Mouse (Mus musculus) embryonic stem cell, embryonic (primary cell): ENCODE measurements at regions not wholly inside any gene's neighbourhood (a gene's known extent, or its start where the extent isn't known, plus 50 kb on each side); places are given as distances from the start of the nearest gene placed in this dataset.

Source experiments
- CTCF ChIA-PET, 4 experiments: fragments of 300-600 bp in 2 of 4; fragments of 350-600 bp in 2 of 4; sonication (Branson Sonifier 250); formaldehyde crosslinking; loops; one replicate each; lab custom pipeline; 2022; ENCODE audit warnings: inconsistent platforms in 2 of 4; lab: Charles Lee
- POLR2A ChIA-PET, 4 experiments: fragments of 300-600 bp in 2 of 4; fragments of 350-600 bp in 2 of 4; sonication (Branson Sonifier 250); formaldehyde crosslinking; loops; one replicate each; lab custom pipeline; 2022; ENCODE audit warnings: antibody characterized with exemption in 4 of 4, inconsistent platforms in 1 of 4; lab: Charles Lee

- POLR2A ChIA-PET, result no interaction called here
- CTCF ChIA-PET, result no interaction called here
Measured at GRCm38 (mm10) chr12:13164791-13165190, 84.2 kb downstream of the Ddx1 start.

- POLR2A ChIA-PET, result interaction anchor here in 2 of 4 experiments (0.6 kb wide), 2 partner anchors 91 to 383 kb away, joined by 3 to 4 read pairs; no protein-coding TSS in a partner anchor
- CTCF ChIA-PET, result interaction anchor here in 1 of 4 experiments (0.5 kb wide), 1 partner anchor 507 kb away, joined by 5 read pairs; no protein-coding TSS in a partner anchor
Measured at GRCm38 (mm10) chr12:13161051-13161450, 88.0 kb downstream of the Ddx1 start.

- CTCF ChIA-PET, result interaction anchor here in 1 of 4 experiments (1.0 kb wide), 1 partner anchor 755 kb away, joined by 3 read pairs; no protein-coding TSS in a partner anchor
- POLR2A ChIA-PET, result no interaction called here
Measured at GRCm38 (mm10) chr12:13159346-13160055, 89.5 kb downstream of the Ddx1 start.

- POLR2A ChIA-PET, result no interaction called here
- CTCF ChIA-PET, result no interaction called here
Measured at GRCm38 (mm10) chr12:13157666-13158381, 91.2 kb downstream of the Ddx1 start.

- ChIA-PET POLR2A (no interaction called here), CTCF (no interaction called here)
Measured at GRCm38 (mm10) chr12:13157089-13157488, 91.9 kb downstream of the Ddx1 start.

- ChIA-PET POLR2A (interaction anchor here in 1 of 4 experiments (0.7 kb wide), 1 partner anchor 321 kb away, joined by 4 read pairs; no protein-coding TSS in a partner anchor), CTCF (no interaction called here)
Measured at GRCm38 (mm10) chr12:13150751-13151150, 98.3 kb downstream of the Ddx1 start.

- ChIA-PET POLR2A (no interaction called here), CTCF (no interaction called here)
Measured at GRCm38 (mm10) chr12:13147251-13147650, 101.8 kb downstream of the Ddx1 start.

GRCm38 (mm10) chr12:13145186-13146115 lies 103.6 kb downstream of the Ddx1 start:
- ChIA-PET CTCF (interaction anchor here in 1 of 4 experiments (1.3 kb wide), 1 partner anchor 522 kb away, joined by 3 read pairs; no protein-coding TSS in a partner anchor), POLR2A (no interaction called here)

GRCm38 (mm10) chr12:13144739-13145138 lies 104.3 kb downstream of the Ddx1 start:
- CTCF ChIA-PET, result interaction anchor here in 1 of 4 experiments (1.3 kb wide), 1 partner anchor 522 kb away, joined by 3 read pairs; no protein-coding TSS in a partner anchor
- POLR2A ChIA-PET, result no interaction called here

GRCm38 (mm10) chr12:13140636-13141035 lies 108.4 kb downstream of the Ddx1 start:
- ChIA-PET POLR2A (no interaction called here), CTCF (interaction anchor here in 1 of 4 experiments (0.7 kb wide), 1 partner anchor 706 kb away, joined by 10 read pairs; no protein-coding TSS in a partner anchor)

- CTCF ChIA-PET, result no interaction called here
- POLR2A ChIA-PET, result no interaction called here
Measured at GRCm38 (mm10) chr12:13139189-13139588, 109.8 kb downstream of the Ddx1 start.

- ChIA-PET POLR2A (interaction anchor here in 1 of 4 experiments (0.6 kb wide), 1 partner anchor 705 kb away, joined by 3 read pairs; no protein-coding TSS in a partner anchor), CTCF (interaction anchor here in 1 of 4 experiments (0.7 kb wide), 1 partner anchor 49 kb away, joined by 4 read pairs; no protein-coding TSS in a partner anchor)
Measured at GRCm38 (mm10) chr12:13134168-13134567, 114.8 kb downstream of the Ddx1 start.

- POLR2A ChIA-PET, result no interaction called here
- CTCF ChIA-PET, result interaction anchor here in 3 of 4 experiments (0.6 kb wide), 3 partner anchors 15 to 507 kb away, joined by 3 to 7 read pairs (median 4); no protein-coding TSS in a partner anchor
Measured at GRCm38 (mm10) chr12:13129677-13130082, 119.3 kb downstream of the Ddx1 start.

GRCm38 (mm10) chr12:13127407-13127806 lies 121.6 kb downstream of the Ddx1 start:
- ChIA-PET POLR2A (no interaction called here), CTCF (no interaction called here)

- ChIA-PET POLR2A (no interaction called here), CTCF (no interaction called here)
Measured at GRCm38 (mm10) chr12:13125054-13125453, 124.0 kb downstream of the Ddx1 start.

GRCm38 (mm10) chr12:13122282-13122681 lies 126.7 kb downstream of the Ddx1 start:
- ChIA-PET CTCF (interaction anchor here in 1 of 4 experiments (0.6 kb wide), 1 partner anchor 85 kb away, joined by 3 read pairs; no protein-coding TSS in a partner anchor), POLR2A (no interaction called here)

- POLR2A ChIA-PET, result no interaction called here
- CTCF ChIA-PET, result no interaction called here
Measured at GRCm38 (mm10) chr12:13120581-13120980, 128.4 kb downstream of the Ddx1 start.

- CTCF ChIA-PET, result no interaction called here
- POLR2A ChIA-PET, result no interaction called here
Measured at GRCm38 (mm10) chr12:13119653-13120052, 129.4 kb downstream of the Ddx1 start.

GRCm38 (mm10) chr12:13118026-13118425 lies 131.0 kb downstream of the Ddx1 start:
- ChIA-PET CTCF (no interaction called here), POLR2A (no interaction called here)
